Mouse (Mus musculus) lung, adult 2 months (tissue): ENCODE results near the gene Lin52. TPM values are rescaled to one million over a fixed set of nuclear protein-coding genes. Genes with fewer than 3 reads are reported as not detected.

Experiments
- DNase-seq: peaks from one replicate; pipeline ENCODE4 v3.0.0; 2022
- H3K4me1 ChIP-seq: fragments of 200-500 bp; 2 replicates; pipeline ENCODE4 v1.6.1; 2011; ENCODE audit warnings: low read length; ENCODE audit not compliant: control insufficient read depth, insufficient read depth
- H3K4me3 ChIP-seq: fragments of 200-500 bp; replicated peaks from 2 replicates; pipeline ENCODE3; 2011; ENCODE audit warnings: low read depth, mild to moderate bottlenecking, control low read depth, low read length; ENCODE audit errors: extremely low read depth
- CTCF ChIP-seq: fragments of 200-500 bp; IDR thresholded peaks from 2 replicates; pipeline ENCODE4 v1.5.1; 2011; ENCODE audit warnings: mild to moderate bottlenecking, low read length, control low read depth; ENCODE audit not compliant: insufficient read depth
- POLR2A ChIP-seq: fragments of 200-500 bp; IDR thresholded peaks from 2 replicates; pipeline ENCODE4 v1.6.1; 2011; ENCODE audit warnings: low read depth, mild to moderate bottlenecking, control low read depth, low read length, borderline replicate concordance; ENCODE audit errors: extremely low read depth
- WGBS: fragments of 180-500 bp; shearing (Covaris S2); methylation state at CpG from one replicate; pipeline ENCODE4 v1.1.7; 2018; 5-methylcytosine and 5-hydroxymethylcytosine counted together
- polyA plus RNA-seq: library from polyadenylated mRNA; depleted of rRNA; stranded (reverse); fragments of >200 nt; gene quantifications from 2 replicates; pipeline ENCODE4 v1.2.3, GENCODE M21; 2012

Lin52 gene
- polyA plus RNA-seq, 1 experiment = 14.1 TPM

DNA sequence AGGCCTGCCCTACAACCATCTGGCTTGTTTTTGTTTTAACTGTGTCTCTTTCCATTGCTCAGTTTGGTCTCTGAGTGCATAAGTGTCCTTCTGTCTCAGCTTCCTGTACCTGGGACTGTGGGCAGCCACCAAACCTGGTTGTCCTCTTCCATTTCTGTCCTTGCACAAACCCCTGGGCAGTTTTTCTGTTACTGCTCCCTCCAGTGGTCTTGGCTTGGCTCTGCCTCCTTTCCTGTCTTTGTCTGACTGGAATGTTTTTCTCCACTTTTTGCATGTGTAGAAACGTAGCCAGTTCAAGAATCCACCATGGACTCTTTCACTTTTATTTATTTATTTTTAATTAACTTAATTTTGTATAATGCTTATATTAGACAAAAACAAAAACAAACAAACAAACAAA is 8.6 kb downstream of the Lin52 start:
- no peaks in the 10 kb centered on the region for H3K4me1 ChIP-seq
- TF ChIP-seq CTCF (0 out of 2 replicates have a peak, but pooled peaks have one; percentile 3), POLR2A (no peak)
- WGBS = 46% methylated on average over 1 of the region's 1 CpGs
- no peak overlapping the region for H3K4me3 ChIP-seq
- no peak for DNase-seq

DNA sequence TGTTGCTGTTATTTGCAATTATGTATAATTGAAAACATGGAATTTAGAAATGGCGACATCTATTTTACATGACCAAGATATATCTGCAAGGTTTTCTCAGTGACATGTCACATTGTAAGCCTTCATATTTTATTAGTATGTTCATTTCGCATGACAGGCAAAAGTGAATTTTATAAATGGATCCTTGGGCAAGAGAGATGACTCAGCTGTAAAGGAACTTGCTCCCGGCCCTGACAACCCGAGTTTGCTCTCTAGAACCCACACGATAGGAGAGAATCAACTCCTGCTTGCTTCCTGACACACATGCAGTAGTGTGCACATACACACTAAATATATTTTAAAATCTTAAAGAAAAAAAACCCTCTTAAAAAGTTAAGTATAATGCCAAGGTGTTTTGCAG is 10.2 kb downstream of the Lin52 start:
- 87% methylated on average over 5 of the region's 5 CpGs for WGBS
- no peak for DNase-seq
- no peaks in the 10 kb centered on the region for H3K4me1 ChIP-seq
- TF ChIP-seq POLR2A (no peak), CTCF (no peak)
- no peak overlapping the region for H3K4me3 ChIP-seq

GRCm38 (mm10) chr12:84462856-84463255 is 11.6 kb downstream of the Lin52 start:
- DNase-seq = no peak
- no peaks in the 10 kb centered on the region for H3K4me1 ChIP-seq
- WGBS = 85% methylated on average over 3 of the region's 3 CpGs
- H3K4me3 ChIP-seq = no peak overlapping the region
- TF ChIP-seq CTCF = no peak
- no peak for TF ChIP-seq POLR2A

GRCm38 (mm10) chr12:84468701-84469100 is 17.5 kb downstream of the Lin52 start:
- TF ChIP-seq POLR2A (no peak), CTCF (peak; percentile 10; the same call in 1 of the 2 replicates)
- no peaks in the 10 kb centered on the region for H3K4me1 ChIP-seq
- no peak overlapping the region for H3K4me3 ChIP-seq
- WGBS = 6% methylated on average over 1 of the region's 1 CpGs
- DNase-seq = no peak

DNA sequence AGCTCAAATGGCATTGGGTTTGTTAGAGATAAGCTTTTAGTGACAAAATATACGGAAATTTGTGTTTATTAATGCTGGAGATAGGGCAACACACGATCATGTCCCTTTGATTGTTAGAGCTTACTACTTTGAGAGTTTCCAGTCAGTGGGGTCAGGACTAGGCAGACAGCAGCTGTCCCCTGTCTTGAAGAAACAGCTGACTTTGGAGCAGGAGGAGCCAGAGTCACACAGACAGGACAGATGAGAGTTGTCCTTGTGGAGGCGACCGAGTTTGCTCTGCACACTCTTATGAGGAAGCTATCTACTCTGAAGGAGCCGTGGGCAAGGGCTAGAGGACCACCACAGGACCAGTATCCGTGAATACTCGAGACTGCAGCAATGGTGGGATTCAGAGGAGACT is 27.7 kb downstream of the Lin52 start:
- TF ChIP-seq POLR2A = no peak
- TF ChIP-seq CTCF = no peak
- no peak overlapping the region for H3K4me3 ChIP-seq
- DNase-seq = no peak
- 73% methylated on average over 7 of the region's 7 CpGs for WGBS
- H3K4me1 ChIP-seq = no peaks in the 10 kb centered on the region

DNA sequence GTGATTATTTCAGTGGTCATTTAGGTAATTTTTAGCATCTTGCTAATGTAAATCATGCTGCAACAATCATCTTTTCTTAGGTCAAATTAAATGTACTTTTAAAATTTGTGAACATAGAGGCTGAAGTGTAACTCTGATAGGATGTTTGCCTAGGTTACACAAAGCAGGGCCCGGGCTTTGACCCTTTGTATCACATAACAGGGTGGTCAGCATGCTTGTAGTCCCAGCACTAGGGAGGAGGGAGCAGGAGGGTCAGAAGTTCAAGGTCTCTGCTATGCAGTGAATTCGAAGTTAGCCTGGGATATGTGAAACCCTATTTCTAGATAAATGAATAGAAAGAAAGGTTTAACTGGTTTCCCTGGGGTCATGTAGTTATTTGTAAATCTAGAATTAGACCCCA is 30.0 kb downstream of the Lin52 start:
- 63% methylated on average over 2 of the region's 2 CpGs for WGBS
- no peak for TF ChIP-seq CTCF
- TF ChIP-seq POLR2A = no peak
- no peak for DNase-seq

DNA sequence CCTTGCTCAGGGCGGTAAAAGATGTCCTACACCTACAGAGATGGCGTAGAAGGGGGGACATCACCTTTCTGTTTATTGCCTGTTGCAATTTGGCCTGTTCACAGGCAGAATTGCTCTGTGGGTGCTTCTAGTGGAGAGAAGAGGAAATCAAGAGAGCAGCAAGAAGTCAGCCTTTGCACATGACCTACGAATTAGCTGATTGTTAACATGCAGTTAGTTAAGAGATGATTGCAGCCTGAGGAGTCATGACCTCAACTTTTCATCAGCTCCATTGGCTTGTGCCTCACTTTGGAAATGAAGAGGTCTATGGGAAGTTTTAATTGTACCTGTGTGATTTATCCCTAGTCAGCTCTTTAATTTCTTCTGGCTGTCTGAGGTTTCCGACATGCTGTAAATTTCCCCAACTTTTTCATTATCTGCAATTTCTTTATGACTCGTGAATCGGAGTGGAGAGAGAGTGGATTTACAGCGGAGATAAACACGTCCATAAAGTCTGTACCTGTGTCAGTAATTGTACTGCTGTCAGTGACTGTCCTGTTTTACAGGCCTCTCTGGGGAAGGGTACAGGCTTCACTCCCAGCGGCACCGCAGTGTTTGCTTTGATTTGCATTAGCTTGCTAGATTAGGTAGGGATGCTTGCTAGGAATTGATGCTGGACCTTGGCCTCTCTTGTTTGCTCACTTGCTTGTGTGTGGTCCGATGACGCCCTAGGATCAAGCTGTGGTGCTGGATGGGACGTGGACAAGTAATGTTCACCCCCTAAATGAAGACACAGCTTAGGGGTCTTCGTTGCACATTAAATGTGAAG is 31.8 kb downstream of the Lin52 start:
- DNase-seq = no peak
- WGBS = 88% methylated on average over 14 of the region's 14 CpGs
- Histone ChIP-seq H3K4me1 (no peaks in the 10 kb centered on the region; the same call in 1 of the 2 replicates), H3K4me3 (no peak overlapping the region)
- TF ChIP-seq CTCF (no peak), POLR2A (no peak)

More for the DNA sequence above, 30.0 kb downstream of the Lin52 start:
- Histone ChIP-seq H3K4me3 (no peak overlapping the region), H3K4me1 (no peaks in the 10 kb centered on the region)

GRCm38 (mm10) chr12:84487324-84488056 is 36.3 kb downstream of the Lin52 start:
- TF ChIP-seq CTCF = no peak
- no peak for TF ChIP-seq POLR2A
- 28% methylated on average over 8 of the region's 8 CpGs for WGBS
- Histone ChIP-seq H3K4me1 (peaks cover 3% of the 10 kb centered on the region), H3K4me3 (no peak overlapping the region)
- DNase-seq = no peak

DNA sequence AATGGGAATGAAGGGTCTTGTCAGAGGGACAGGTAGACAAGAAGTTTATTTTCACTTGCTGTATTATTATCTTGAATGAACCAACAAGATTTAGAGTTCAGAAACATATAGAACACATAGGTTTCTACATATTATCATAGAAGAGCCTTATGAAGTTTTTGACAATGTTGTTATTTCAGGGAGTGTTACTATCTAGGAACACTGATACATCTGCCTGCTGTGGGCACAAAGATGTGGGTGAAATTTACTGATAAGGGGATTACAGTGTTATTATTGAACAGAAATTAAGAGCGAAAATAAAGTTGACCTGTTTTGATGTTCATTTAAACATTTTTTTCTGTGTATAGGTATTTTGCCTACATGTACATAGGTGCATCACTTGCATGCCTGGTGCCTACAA is 45.6 kb downstream of the Lin52 start:
- Histone ChIP-seq H3K4me3 (no peak overlapping the region), H3K4me1 (no peaks in the 10 kb centered on the region; the same call in none of the 2 replicates)
- TF ChIP-seq CTCF = no peak
- TF ChIP-seq POLR2A = no peak
- DNase-seq = no peak
- 100% methylated on average over 1 of the region's 1 CpGs for WGBS

GRCm38 (mm10) chr12:84500528-84501263 is 49.5 kb downstream of the Lin52 start:
- 71% methylated on average over 8 of the region's 8 CpGs for WGBS
- TF ChIP-seq CTCF = no peak
- TF ChIP-seq POLR2A = no peak
- no peak for DNase-seq
- Histone ChIP-seq H3K4me1 (no peaks in the 10 kb centered on the region), H3K4me3 (no peak overlapping the region)
